17 mouse cellular contexts compared by ENCODE assay signal in the genomic region with DNA sequence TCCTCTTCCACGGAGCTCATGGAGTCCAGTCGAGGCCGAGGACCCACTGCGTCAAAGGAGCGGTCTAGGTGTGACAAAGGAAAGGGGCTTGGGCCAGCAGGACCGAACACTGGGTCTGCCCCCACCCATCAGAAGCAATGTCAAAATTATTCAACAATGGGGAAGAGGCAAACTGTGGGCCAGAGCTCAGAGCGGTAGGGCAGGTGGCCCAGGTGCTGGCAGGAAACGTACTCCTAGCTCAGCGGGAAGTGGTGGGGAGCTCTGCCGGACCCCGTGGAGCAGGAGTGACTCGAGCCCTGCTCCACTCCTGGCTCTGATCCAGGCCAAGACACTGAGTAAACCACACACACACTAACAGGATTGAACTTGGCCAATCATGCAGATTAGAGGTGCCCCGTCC. TPM values are rescaled to one million over a fixed set of nuclear protein-coding genes. Genes with fewer than 3 reads are reported as not detected.
DNase-seq lines count a peak whose midpoint lies in the region; ATAC-seq lines count a peak whose summit lies in the region.
"Had no signal": no experiment of that assay in that cellular context is flagged by ENCODE, and none has a peak within 500 bp of the region (broad histone marks: within the 10 kb centered on the region; RNA-seq: fewer than 3 reads in every experiment).

No protein-coding gene starts in this region.

- 0 out of 2 replicates have a peak, but pooled peaks have one; percentile 15 for ATAC-seq in common myeloid progenitor, adult 5-6 weeks (replicated peaks; ENCODE audit: low read depth, poor library complexity, severe bottlenecking)
- ATAC-seq in heart, embryonic 11.5 days (replicated peaks; ENCODE audit: insufficient number of reproducible peaks, low FRiP score, low TSS enrichment) = no peak
- ATAC-seq: forebrain, embryonic 16.5 days had no signal

- H3K4me1 ChIP-seq in heart, embryonic 10.5 days = 0 out of 2 replicates have a peak, but pooled peaks cover 4% of the 10 kb centered on the region
- no peaks in the 10 kb centered on the region for H3K4me1 ChIP-seq in heart, embryonic 11.5 days (ENCODE audit: control insufficient read depth, insufficient read depth, low read length)
- H3K4me1 ChIP-seq: lung, embryonic 15.5 days; neural tube, embryonic 15.5 days had no signal

- peaks cover 100% of the 10 kb centered on the region for H3K36me3 ChIP-seq in heart, embryonic 10.5 days
- H3K36me3 ChIP-seq in heart, embryonic 11.5 days (ENCODE audit: control insufficient read depth, insufficient read depth, low read length) = peaks cover 37% of the 10 kb centered on the region

- DNase-seq in heart, adult 11 months = peak; percentile 91
- DNase-seq in heart, embryonic 10.5 days (ENCODE audit: low spot score) = no peak
- peak; percentile 60 for DNase-seq in cerebellum, adult 11 months
- peak; percentile 59 for DNase-seq in thymus, postnatal 25 days
- no peak for DNase-seq in embryo, embryonic 9.5 days (ENCODE audit: extremely low spot score)
- DNase-seq in left cerebral cortex, adult 18-20 months (ENCODE audit: low spot score in 2 of 2) = no peak
- DNase-seq: gastrocnemius, postnatal 36 days; kidney, adult 18-20 months; retina, postnatal 1 day had no signal

- no peak overlapping the region for H3K27ac ChIP-seq in heart, embryonic 10.5 days
- H3K27ac ChIP-seq in heart, embryonic 11.5 days (ENCODE audit: low read depth, low read length) = no peak overlapping the region
- H3K27ac ChIP-seq: hindbrain, embryonic 14.5 days; lung, embryonic 15.5 days; neural tube, embryonic 15.5 days had no signal

- WGBS in heart, embryonic 10.5 days = 90% methylated on average over 13 of the region's 13 CpGs
- WGBS in heart, embryonic 11.5 days (ENCODE audit: insufficient replicate concordance) = 88% methylated on average over 13 of the region's 13 CpGs

- H3K4me3 ChIP-seq in heart, embryonic 10.5 days = no peak overlapping the region
- no peak overlapping the region for H3K4me3 ChIP-seq in heart, embryonic 11.5 days (ENCODE audit: low read depth, low read length)
- H3K4me3 ChIP-seq: lung, embryonic 15.5 days; megakaryocyte, embryonic 14.5 days; neural tube, embryonic 15.5 days had no signal

- H3K9ac ChIP-seq in heart, embryonic 11.5 days (ENCODE audit: low read depth, low read length) = no peak overlapping the region
- H3K9ac ChIP-seq: hindbrain, embryonic 14.5 days; lung, embryonic 15.5 days; neural tube, embryonic 15.5 days had no signal

- H3K27me3 ChIP-seq in heart, embryonic 10.5 days (ENCODE audit: insufficient read depth, poor library complexity, severe bottlenecking) = no peaks in the 10 kb centered on the region
- no peaks in the 10 kb centered on the region for H3K27me3 ChIP-seq in heart, embryonic 11.5 days (ENCODE audit: control insufficient read depth, insufficient read depth, low read length)
- H3K27me3 ChIP-seq: lung, embryonic 15.5 days; neural tube, embryonic 15.5 days had no signal

- H3K4me2 ChIP-seq in heart, embryonic 11.5 days = no peak overlapping the region
- H3K4me2 ChIP-seq: hindbrain, embryonic 14.5 days; liver, embryonic 11.5 days; lung, embryonic 15.5 days; neural tube, embryonic 15.5 days had no signal

- no peaks in the 10 kb centered on the region for H3K9me3 ChIP-seq in heart, embryonic 10.5 days
- no peaks in the 10 kb centered on the region for H3K9me3 ChIP-seq in heart, embryonic 11.5 days (replicated peaks; ENCODE audit: control insufficient read depth, low read length)
- H3K9me3 ChIP-seq: lung, embryonic 15.5 days; megakaryocyte, embryonic 14.5 days; neural tube, embryonic 15.5 days had no signal

RNA-seq across cellular contexts. Expression of a gene that starts 9.3 kb away (rescaled TPM):
- 37.0 and 37.2 TPM in 2 replicates for polyA plus RNA-seq in heart, embryonic 10.5 days (2016; fragmentation: Nextera tagmentation; extraction: Ambion mirVana)
- 21.9 and 39.9 TPM in 2 replicates for total RNA-seq in common myeloid progenitor, adult 5-6 weeks (2017)
- 10 to 100 TPM; 78.5 to 80.9 TPM for total RNA-seq in left cerebral cortex, adult 18-20 months (2021)
- 34.7 and 36.0 TPM in 2 replicates for polyA plus RNA-seq in heart, embryonic 11.5 days (2014; fragmentation: Nextera tagmentation; extraction: Ambion mirVana)

RNA-seq across cellular contexts. Expression of a gene that starts 9.9 kb away (rescaled TPM):
- polyA plus RNA-seq in heart, embryonic 10.5 days (2016; fragmentation: Nextera tagmentation; extraction: Ambion mirVana) = 303 and 413 TPM in 2 replicates
- not detected in 2 replicates for total RNA-seq in common myeloid progenitor, adult 5-6 weeks (2017)
- total RNA-seq in left cerebral cortex, adult 18-20 months (2021) = 1 to 10 TPM; 8.5 to 9.9 TPM
- polyA plus RNA-seq in heart, embryonic 11.5 days (2014; fragmentation: Nextera tagmentation; extraction: Ambion mirVana) = 365 and 386 TPM in 2 replicates

RNA-seq across cellular contexts. Expression of a gene that starts 39.0 kb away (rescaled TPM):
- polyA plus RNA-seq in heart, embryonic 10.5 days (2016; fragmentation: Nextera tagmentation; extraction: Ambion mirVana) = 45.5 and 50.3 TPM in 2 replicates
- total RNA-seq in common myeloid progenitor, adult 5-6 weeks (2017) = 21.4 and 40.1 TPM in 2 replicates
- total RNA-seq in left cerebral cortex, adult 18-20 months (2021) = 10 to 100 TPM; 74.5 to 76.5 TPM
- 39.3 and 45.9 TPM in 2 replicates for polyA plus RNA-seq in heart, embryonic 11.5 days (2014; fragmentation: Nextera tagmentation; extraction: Ambion mirVana)

RNA-seq across cellular contexts. Expression of a gene that starts 39.4 kb away (rescaled TPM):
- polyA plus RNA-seq in heart, embryonic 10.5 days (2016; fragmentation: Nextera tagmentation; extraction: Ambion mirVana) = 18.5 and 22.1 TPM in 2 replicates
- 12.0 and 16.9 TPM in 2 replicates for total RNA-seq in common myeloid progenitor, adult 5-6 weeks (2017)
- 10 to 100 TPM; 21.3 to 21.6 TPM for total RNA-seq in left cerebral cortex, adult 18-20 months (2021)
- polyA plus RNA-seq in heart, embryonic 11.5 days (2014; fragmentation: Nextera tagmentation; extraction: Ambion mirVana) = 11.2 and 16.7 TPM in 2 replicates

Comparison
In these comparisons a context has a peak if more than half of its experiments do, and no peak if none do; other contexts are left out.
1. DNase-seq: peak in heart, adult 11 months (single experiment), cerebellum, adult 11 months (single experiment) and thymus, postnatal 25 days (single experiment); none in heart, embryonic 10.5 days (single experiment), embryo, embryonic 9.5 days (single experiment) and left cerebral cortex, adult 18-20 months (0 of 2).